Mouse (Mus musculus) activated CD4-positive, CD25-positive, alpha-beta regulatory T cell, adult 4 months (primary cell): Measurements from ENCODE around the gene Mfsd2a. TPM values are rescaled to one million over a fixed set of nuclear protein-coding genes. Genes with fewer than 3 reads are reported as not detected.
A peak's percentile ranks its signal among the peaks of the same experiment; 100 is the strongest.
"Not testable (repeated sequence)": the region's sequence is repeated elsewhere in the genome, so short reads cannot be mapped to it uniquely, and the experiment has no call there.

Source experiments
- ATAC-seq: one replicate; pipeline ENCODE4 v1.8.0; 2017
- polyA plus RNA-seq, 2 experiments: library from polyadenylated mRNA; unstranded; fragments of 100-300 nt; shearing (Covaris generic); gene quantifications; one replicate each; pipeline ENCODE4 v1.2.1; 2017

Mfsd2a gene
- 1 to 10 TPM; 1.3 to 1.6 TPM for polyA plus RNA-seq

- ATAC-seq = peak; percentile 75
Observed at GRCm38 (mm10) chr4:122961100-122961567, at the start of gene Mfsd2a. Mfsd2a (minus strand) TSS chr4:122961188.

GRCm38 (mm10) chr4:123005054-123005966 is 44.3 kb upstream of the Mfsd2a start:
- no peak for ATAC-seq

- ATAC-seq = no peak
Observed at GRCm38 (mm10) chr4:123000617-123001342, 39.8 kb upstream of the Mfsd2a start.

GRCm38 (mm10) chr4:123000130-123000529 is 39.1 kb upstream of the Mfsd2a start:
- ATAC-seq = no peak

GRCm38 (mm10) chr4:122999263-122999691 is 38.3 kb upstream of the Mfsd2a start:
- no peak for ATAC-seq

GRCm38 (mm10) chr4:122998537-122999262 is 37.7 kb upstream of the Mfsd2a start:
- no peak for ATAC-seq

- no peak for ATAC-seq
Observed at GRCm38 (mm10) chr4:122996618-122997381, 35.8 kb upstream of the Mfsd2a start.

GRCm38 (mm10) chr4:122996221-122996617 is 35.2 kb upstream of the Mfsd2a start:
- no peak for ATAC-seq

- ATAC-seq = peak; percentile 76
Observed at GRCm38 (mm10) chr4:122995404-122996220, 34.6 kb upstream of the Mfsd2a start, which contains the start of gene Mycl. Mycl (plus strand) TSS chr4:122995652.

GRCm38 (mm10) chr4:122992276-122992675 is 31.3 kb upstream of the Mfsd2a start:
- ATAC-seq = no peak

- ATAC-seq = no peak
Observed at GRCm38 (mm10) chr4:122991177-122991576, 30.2 kb upstream of the Mfsd2a start.

- ATAC-seq = not testable (repeated sequence)
Observed at GRCm38 (mm10) chr4:122988004-122988403, 27.0 kb upstream of the Mfsd2a start.

- no peak for ATAC-seq
Observed at GRCm38 (mm10) chr4:122987421-122987820, 26.4 kb upstream of the Mfsd2a start.

- peak; percentile 90 for ATAC-seq
Observed at GRCm38 (mm10) chr4:122985110-122985509, 24.1 kb upstream of the Mfsd2a start.

GRCm38 (mm10) chr4:122983486-122984261 is 22.7 kb upstream of the Mfsd2a start:
- ATAC-seq = peak; percentile 62

- no peak for ATAC-seq
Observed at GRCm38 (mm10) chr4:122982537-122982936, 21.5 kb upstream of the Mfsd2a start.

- ATAC-seq = no peak
Observed at GRCm38 (mm10) chr4:122981930-122982329, 20.9 kb upstream of the Mfsd2a start.

- ATAC-seq = no peak
Observed at GRCm38 (mm10) chr4:122981238-122981637, 20.2 kb upstream of the Mfsd2a start.

- ATAC-seq = no peak
Observed at GRCm38 (mm10) chr4:122980684-122981083, 19.7 kb upstream of the Mfsd2a start.

GRCm38 (mm10) chr4:122979826-122980225 is 18.8 kb upstream of the Mfsd2a start:
- no peak for ATAC-seq
